Mouse (Mus musculus): ENCODE measurements at regions not wholly inside any gene's neighbourhood (a gene's known extent, or its start where the extent isn't known, plus 50 kb on each side); places are given as distances from the start of the nearest gene placed in this dataset.
"Not testable (repeated sequence)": the region's sequence is repeated elsewhere in the genome, so short reads cannot be mapped to it uniquely, and the experiment has no call there.

DNA sequence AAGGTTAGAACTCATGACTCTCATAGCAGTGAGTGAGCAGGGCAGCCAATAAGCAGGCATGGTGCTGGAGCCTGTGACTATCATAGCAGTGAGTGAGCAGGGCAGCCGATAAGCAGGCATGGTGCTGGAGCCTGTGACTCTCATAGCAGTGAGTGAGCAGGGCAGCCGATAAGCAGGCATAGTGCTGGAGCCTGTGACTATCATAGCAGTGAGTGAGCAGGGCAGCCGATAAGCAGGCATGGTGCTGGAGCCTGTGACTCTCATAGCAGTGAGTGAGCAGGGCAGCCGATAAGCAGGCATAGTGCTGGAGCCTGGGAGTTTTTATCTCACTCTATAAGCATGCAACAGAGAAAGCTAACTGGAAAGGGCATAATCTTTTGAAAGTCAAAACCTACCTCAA is 442.3 kb upstream of the Acvr2a start:
- TF ChIP-seq CTCF (IDR thresholded peaks at IDR 0.05; ENCODE audit: borderline replicate concordance, insufficient read depth, low read depth, low read length); POLR2A (IDR thresholded peaks at IDR 0.05; ENCODE audit: borderline replicate concordance, insufficient read depth, low read length): not testable (repeated sequence)
